ENCODE assay signal across 20 mouse cellular contexts in the genomic region with DNA sequence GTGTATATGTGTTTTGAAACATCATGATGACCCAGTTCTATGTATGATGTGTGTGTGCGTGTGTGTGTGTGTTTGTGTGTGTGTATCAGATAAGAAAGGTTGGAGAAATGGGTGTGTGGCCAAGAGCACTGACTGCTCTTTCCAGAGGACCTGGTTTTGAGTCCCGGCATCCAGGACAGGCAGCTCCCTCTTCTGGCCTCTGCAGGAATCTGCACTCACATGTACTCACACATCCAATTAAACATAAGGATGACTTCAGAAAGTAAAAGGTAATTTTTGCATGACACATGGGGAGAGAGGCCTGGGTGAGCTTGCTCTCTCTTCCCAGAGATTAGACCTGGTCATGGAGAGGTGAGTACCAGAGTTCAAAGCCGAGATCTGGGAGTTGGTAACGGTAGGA. TPM values are rescaled to one million over a fixed set of nuclear protein-coding genes. Genes with fewer than 3 reads are reported as not detected.
DNase-seq lines count a peak whose midpoint lies in the region; ATAC-seq and TF ChIP-seq lines count a peak whose summit lies in the region.
"Had no signal": no experiment of that assay in that cellular context is flagged by ENCODE, and none has a peak within 500 bp of the region (broad histone marks: within the 10 kb centered on the region; RNA-seq: fewer than 3 reads in every experiment).

No protein-coding gene starts in this region.

- peaks cover 19% of the 10 kb centered on the region for H3K4me1 ChIP-seq in cerebellum, adult 2 months (ENCODE audit: control insufficient read depth, insufficient read depth, low read length)
- no peaks in the 10 kb centered on the region for H3K4me1 ChIP-seq in kidney, postnatal 0 days (replicated peaks; ENCODE audit: insufficient read depth, low read length)
- peaks cover 9% of the 10 kb centered on the region; the same call in 1 of the 2 replicates for H3K4me1 ChIP-seq in lung, postnatal 0 days (ENCODE audit: insufficient read depth, low read depth, low read length)
- H3K4me1 ChIP-seq: limb, embryonic 13.5 days had no signal

- H3K9me3 ChIP-seq in kidney, postnatal 0 days (replicated peaks; ENCODE audit: low read length): no peaks in the 10 kb centered on the region
- no peaks in the 10 kb centered on the region for H3K9me3 ChIP-seq in lung, postnatal 0 days (ENCODE audit: low read length)
- H3K9me3 ChIP-seq: limb, embryonic 13.5 days; neural tube, embryonic 13.5 days had no signal

- 95% methylated on average over 4 of the region's 4 CpGs for WGBS in cerebellum, adult 2 months
- WGBS in kidney, postnatal 0 days: 95% methylated on average over 4 of the region's 4 CpGs
- 95% methylated on average over 4 of the region's 4 CpGs for WGBS in lung, postnatal 0 days

- TF ChIP-seq POLR2A in cerebellum, adult 2 months (IDR thresholded peaks at IDR 0.05; ENCODE audit: borderline replicate concordance, insufficient read depth, low read length): no peak

- no peak for TF ChIP-seq EP300 in lung, postnatal 0 days (IDR thresholded peaks at IDR 0.05)

- no peak overlapping the region for H3K9ac ChIP-seq in kidney, postnatal 0 days (ENCODE audit: low read depth, low read length)
- H3K9ac ChIP-seq in lung, postnatal 0 days (replicated peaks; ENCODE audit: low read depth): no peak overlapping the region
- H3K9ac ChIP-seq: limb, embryonic 13.5 days; neural tube, embryonic 13.5 days had no signal

- H3K27ac ChIP-seq in cerebellum, adult 2 months (ENCODE audit: insufficient read depth, low read length): no peak overlapping the region
- no peak overlapping the region for H3K27ac ChIP-seq in kidney, postnatal 0 days
- no peak overlapping the region for H3K27ac ChIP-seq in lung, postnatal 0 days (ENCODE audit: low read length)
- H3K27ac ChIP-seq: limb, embryonic 13.5 days; neural tube, embryonic 13.5 days had no signal

- ATAC-seq in kidney, postnatal 0 days (replicated peaks; ENCODE audit: low FRiP score, low read depth): no peak
- no peak for ATAC-seq in lung, postnatal 0 days
- ATAC-seq: forebrain, embryonic 14.5 days had no signal

- no peak overlapping the region for H3K4me2 ChIP-seq in kidney, postnatal 0 days (ENCODE audit: low read length)
- H3K4me2 ChIP-seq in lung, postnatal 0 days (replicated peaks; ENCODE audit: low read depth, low read length): no peak overlapping the region
- H3K4me2 ChIP-seq: limb, embryonic 13.5 days; neural tube, embryonic 13.5 days had no signal

- H3K4me3 ChIP-seq in cerebellum, adult 2 months (replicated peaks; ENCODE audit: insufficient read depth, low read depth, low read length): no peak overlapping the region
- H3K4me3 ChIP-seq in kidney, postnatal 0 days (replicated peaks; ENCODE audit: low read depth, low read length): no peak overlapping the region
- H3K4me3 ChIP-seq in lung, postnatal 0 days (ENCODE audit: low read depth, low read length): no peak overlapping the region
- H3K4me3 ChIP-seq: erythroblast, embryonic 14.5 days; limb, embryonic 13.5 days; neural tube, embryonic 13.5 days had no signal

- TF ChIP-seq CTCF in cerebellum, adult 2 months (IDR thresholded peaks at IDR 0.05; ENCODE audit: borderline replicate concordance, insufficient read depth, low read depth, low read length): 0 out of 2 replicates have a peak, but pooled peaks have one; percentile 14
- peak; percentile 34; the same call in 1 of the 2 replicates for TF ChIP-seq CTCF in kidney, postnatal 0 days (IDR thresholded peaks at IDR 0.05; ENCODE audit: low read depth)
- TF ChIP-seq CTCF in lung, postnatal 0 days (IDR thresholded peaks at IDR 0.05): peak; percentile 22; the same call in 1 of the 2 replicates

- H3K36me3 ChIP-seq in kidney, postnatal 0 days (ENCODE audit: insufficient read depth, low read length): peaks cover 34% of the 10 kb centered on the region
- peaks cover 13% of the 10 kb centered on the region; the same call in 1 of the 2 replicates for H3K36me3 ChIP-seq in lung, postnatal 0 days (ENCODE audit: insufficient read depth, low read length)

- no peak for DNase-seq in cerebellum, adult 2 months
- no peak for DNase-seq in cerebellum, postnatal 36 days
- no peak for DNase-seq in kidney, postnatal 0 days (ENCODE audit: low spot score)
- DNase-seq in kidney, adult 18-20 months: no peak
- no peak for DNase-seq in lung, postnatal 0 days (ENCODE audit: low spot score)
- no peak for DNase-seq in lung, postnatal 4 days
- no peak for DNase-seq in neural tube, embryonic 10.5 days (ENCODE audit: extremely low spot score, low spot score)
- no peak for DNase-seq in thymus, postnatal 10 days (ENCODE audit: low spot score in 2 of 2)
- DNase-seq: adrenal gland, adult 8-10 months; cerebellum, adult 11 months; cerebellum, postnatal 25 days; heart, adult 18-20 months; kidney, postnatal 14 days; layer of hippocampus, adult 9-11 months; lung, postnatal 10 days; spleen, adult 18-20 months had no signal

- H3K27me3 ChIP-seq in cerebellum, adult 2 months (ENCODE audit: control insufficient read depth, insufficient read depth, low read length): no peaks in the 10 kb centered on the region
- H3K27me3 ChIP-seq in kidney, postnatal 0 days (ENCODE audit: insufficient read depth, low read length): no peaks in the 10 kb centered on the region
- H3K27me3 ChIP-seq in lung, postnatal 0 days (replicated peaks; ENCODE audit: insufficient read depth, low read length): no peaks in the 10 kb centered on the region
- H3K27me3 ChIP-seq: limb, embryonic 13.5 days; neural tube, embryonic 13.5 days had no signal

RNA-seq across cellular contexts. Expression of a gene that starts 12.0 kb away (rescaled TPM):
- 23.6 and 24.7 TPM in 2 replicates for polyA plus RNA-seq in cerebellum, adult 2 months (2012; rRNA removed)
- 7.7 TPM in 2 replicates for polyA plus RNA-seq in kidney, postnatal 0 days (2015; fragmentation: Nextera tagmentation; extraction: Ambion mirVana)
- polyA plus RNA-seq in lung, postnatal 0 days (2015; fragmentation: Nextera tagmentation; extraction: Ambion mirVana): 4.5 and 4.9 TPM in 2 replicates
- polyA plus RNA-seq: erythroblast, embryonic 14.5 days had no signal

RNA-seq across cellular contexts. Expression of a gene that starts 12.1 kb away (rescaled TPM):
- 53.8 and 63.7 TPM in 2 replicates for polyA plus RNA-seq in cerebellum, adult 2 months (2012; rRNA removed)
- 1.6 TPM in 2 replicates for polyA plus RNA-seq in kidney, postnatal 0 days (2015; fragmentation: Nextera tagmentation; extraction: Ambion mirVana)
- 0.14 and 0.23 TPM in 2 replicates for polyA plus RNA-seq in lung, postnatal 0 days (2015; fragmentation: Nextera tagmentation; extraction: Ambion mirVana)
- polyA plus RNA-seq: erythroblast, embryonic 14.5 days had no signal

Comparison
In these comparisons a context has a peak if more than half of its experiments do, and no peak if none do; other contexts are left out.
1. RNA of a gene that starts 12.1 kb away (polyA plus RNA-seq): 53.8 to 63.7 TPM in cerebellum, adult 2 months; 1.6 TPM in kidney, postnatal 0 days and 0.14 to 0.23 TPM in lung, postnatal 0 days; every median in the first group is over 10 times any median in the second.
2. Peak in every context shown above with its lines, with median percentiles within 50 percentile points of each other: CTCF ChIP-seq.